Mouse (Mus musculus) stomach, embryonic 14.5 days (tissue): ENCODE results near the gene Tbl2. TPM values are rescaled to one million over a fixed set of nuclear protein-coding genes. Genes with fewer than 3 reads are reported as not detected.

ENCODE experiments used
- ATAC-seq: fragments of 200-750 bp; cut with Nextera tagmentation; 2 replicates; pipeline ENCODE4 v1.8.0; 2017; ENCODE audit warnings: low read depth, moderate TSS enrichment; ENCODE audit not compliant: insufficient number of reproducible peaks, insufficient read depth, low FRiP score
- H3K27ac ChIP-seq: fragments of 300-500 bp; sonication (generic); 2 replicates; pipeline ENCODE4 v1.5.1; 2014; ENCODE audit warnings: mild to moderate bottlenecking, low read length, moderate library complexity, mixed read lengths
- H3K27me3 ChIP-seq: fragments of 300-500 bp; sonication (generic); 2 replicates; pipeline ENCODE4 v1.6.1; 2014; ENCODE audit warnings: low read length, control low read depth, mixed read lengths; ENCODE audit not compliant: control insufficient read depth, insufficient read depth
- H3K36me3 ChIP-seq: fragments of 300-500 bp; sonication (generic); 2 replicates; pipeline ENCODE4 v1.6.1; 2014; ENCODE audit warnings: mild to moderate bottlenecking, control low read depth, low read length, moderate library complexity, mixed read lengths; ENCODE audit not compliant: control insufficient read depth, insufficient read depth
- H3K4me1 ChIP-seq: fragments of 300-500 bp; sonication (generic); 2 replicates; pipeline ENCODE4 v1.6.1; 2014; ENCODE audit warnings: low read length, control low read depth, mixed read lengths; ENCODE audit not compliant: control insufficient read depth, insufficient read depth
- H3K4me2 ChIP-seq: fragments of 300-500 bp; sonication (generic); replicated peaks from 2 replicates; pipeline ENCODE4 v1.6.1; 2014; ENCODE audit warnings: low read depth, low read length, control low read depth
- H3K4me3 ChIP-seq: fragments of 300-500 bp; sonication (generic); 2 replicates; pipeline ENCODE4 v1.5.1; 2014; ENCODE audit warnings: low read depth, low read length, control low read depth
- H3K9ac ChIP-seq: fragments of 300-500 bp; sonication (generic); replicated peaks from 2 replicates; pipeline ENCODE4 v1.6.1; 2014; ENCODE audit warnings: low read depth, mild to moderate bottlenecking, control low read depth, low read length, moderate library complexity, mixed read lengths
- H3K9me3 ChIP-seq: fragments of 300-500 bp; sonication (generic); 2 replicates; pipeline ENCODE4 v1.6.1; 2016; ENCODE audit warnings: low read depth, low read length, control low read depth; ENCODE audit not compliant: control insufficient read depth
- WGBS: fragments of 180-500 bp; shearing (Covaris S2); extraction: QIAGEN DNeasy Blood & Tissue Kit; methylation state at CpG from one replicate; pipeline ENCODE4 v1.1.7; 2014; 5-methylcytosine and 5-hydroxymethylcytosine counted together
- polyA plus RNA-seq: library from polyadenylated mRNA; unstranded; fragments of >200 nt; fragmentation: Nextera tagmentation; extraction: Ambion mirVana; gene quantifications from 2 replicates; pipeline ENCODE4 v1.2.1, GENCODE M21; 2014

Tbl2 gene
- polyA plus RNA-seq, 1 experiment from 2014 or later = 24.8 TPM

DNA sequence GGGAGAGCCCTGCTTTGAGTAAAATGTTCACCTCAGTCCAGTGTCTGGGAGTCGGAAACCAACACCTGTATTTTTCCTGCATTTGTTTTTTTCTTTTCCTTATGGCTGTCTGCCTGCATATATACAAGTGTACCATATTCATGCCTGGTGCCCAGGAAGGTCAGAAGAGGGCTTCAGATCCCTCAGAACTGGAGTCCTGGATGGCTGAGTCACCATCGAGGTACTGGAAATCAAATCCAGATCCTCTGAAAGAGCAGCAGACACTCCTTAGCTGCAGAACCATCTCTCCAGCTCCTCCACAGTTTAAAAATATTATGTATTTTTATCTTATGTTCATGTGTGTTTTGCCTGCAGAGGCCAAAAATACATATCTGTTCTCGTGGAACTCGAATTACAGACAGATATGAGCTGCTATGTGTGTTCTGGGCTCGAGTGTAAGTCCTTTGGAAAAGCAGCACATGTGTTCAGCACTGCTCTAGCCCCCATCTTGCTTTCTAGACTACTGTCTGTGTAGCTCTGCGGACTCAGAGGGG, 22.3 kb downstream of the Tbl2 start:
- Histone ChIP-seq H3K4me3 (no peak overlapping the region), H3K4me1 (0 out of 2 replicates have a peak, but pooled peaks cover 5% of the 10 kb centered on the region), H3K4me2 (no peak overlapping the region), H3K9ac (no peak overlapping the region), H3K27ac (no peak overlapping the region), H3K27me3 (no peaks in the 10 kb centered on the region), H3K36me3 (peaks cover 31% of the 10 kb centered on the region), H3K9me3 (no peaks in the 10 kb centered on the region)
- WGBS = 88% methylated on average over 6 of the region's 6 CpGs
- no peak for ATAC-seq

DNA sequence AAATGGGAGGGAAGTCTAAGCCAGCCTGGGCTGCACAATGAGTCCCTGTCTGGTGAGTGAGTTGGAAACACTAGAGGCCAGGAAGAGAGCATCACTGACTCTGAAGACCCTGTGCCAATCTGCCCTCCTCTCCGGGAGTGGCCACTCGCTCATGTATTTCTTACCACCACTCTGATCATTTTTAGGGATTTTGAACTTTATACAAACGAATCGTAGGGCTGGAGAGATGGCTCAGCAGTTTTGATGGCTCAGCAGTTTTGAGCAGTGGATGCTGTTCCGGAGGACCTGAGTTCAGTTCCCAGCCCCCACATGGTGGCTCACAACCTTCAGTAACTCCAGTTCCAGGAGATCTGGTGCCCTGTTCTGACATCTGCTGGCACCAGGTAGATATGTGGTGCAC, 23.5 kb downstream of the Tbl2 start:
- Histone ChIP-seq H3K27me3 (no peaks in the 10 kb centered on the region), H3K4me3 (no peak overlapping the region), H3K9ac (no peak overlapping the region), H3K27ac (no peak overlapping the region), H3K36me3 (peaks cover 42% of the 10 kb centered on the region), H3K4me1 (0 out of 2 replicates have a peak, but pooled peaks cover 5% of the 10 kb centered on the region), H3K9me3 (no peaks in the 10 kb centered on the region), H3K4me2 (no peak overlapping the region)
- ATAC-seq = no peak
- WGBS = 91% methylated on average over 5 of the region's 5 CpGs

DNA sequence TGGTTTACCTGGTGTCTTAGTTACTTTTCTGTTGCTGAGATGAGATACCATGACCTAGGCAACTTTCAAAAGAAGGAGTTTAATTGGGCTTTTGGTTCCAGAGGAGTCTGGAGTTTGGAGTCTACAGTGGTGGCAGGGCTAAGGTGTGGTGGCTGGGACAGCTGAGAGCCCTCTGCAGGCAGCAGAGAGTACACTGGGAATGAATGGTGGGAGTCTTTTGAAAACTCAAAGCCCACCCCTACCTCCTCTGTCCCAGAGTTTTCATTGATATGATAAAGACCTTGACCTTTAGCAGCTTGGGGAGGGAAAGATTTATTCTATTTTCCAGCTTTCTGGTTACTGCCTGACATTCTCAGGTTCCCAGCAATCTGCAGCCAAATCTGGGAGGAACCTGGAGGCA, 25.6 kb downstream of the Tbl2 start:
- peaks cover 59% of the 10 kb centered on the region for H3K36me3 ChIP-seq
- no peak overlapping the region for H3K9ac ChIP-seq
- no peaks in the 10 kb centered on the region for H3K27me3 ChIP-seq
- no peaks in the 10 kb centered on the region for H3K9me3 ChIP-seq
- no peak overlapping the region for H3K27ac ChIP-seq
- H3K4me2 ChIP-seq = no peak overlapping the region
- ATAC-seq = no peak
- no peaks in the 10 kb centered on the region for H3K4me1 ChIP-seq
- H3K4me3 ChIP-seq = no peak overlapping the region

DNA sequence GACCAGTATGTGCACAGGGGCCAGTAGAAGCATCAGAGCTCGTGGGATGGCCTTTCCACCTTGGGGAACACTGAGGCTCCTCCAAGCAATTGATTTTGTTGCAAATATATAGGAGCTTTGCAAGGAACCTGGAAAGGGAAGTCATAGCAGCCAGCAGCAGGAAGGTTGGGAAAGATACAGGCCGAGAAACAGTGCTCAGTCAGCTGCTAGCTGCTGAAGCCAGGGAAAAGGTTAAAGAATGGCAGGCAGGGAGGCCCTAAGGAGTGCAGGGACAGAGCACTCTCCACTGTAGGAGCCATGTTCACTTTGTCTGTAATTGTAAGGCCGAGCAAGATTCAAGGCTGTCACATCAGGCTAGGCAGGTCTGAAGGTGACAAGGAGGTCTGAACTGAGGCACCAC, 29.1 kb downstream of the Tbl2 start:
- Histone ChIP-seq H3K4me3 (no peak overlapping the region), H3K36me3 (peaks cover 64% of the 10 kb centered on the region), H3K9me3 (no peaks in the 10 kb centered on the region), H3K27ac (no peak overlapping the region), H3K27me3 (no peaks in the 10 kb centered on the region), H3K9ac (no peak overlapping the region), H3K4me1 (0 out of 2 replicates have a peak, but pooled peaks cover 8% of the 10 kb centered on the region), H3K4me2 (no peak overlapping the region)
- no peak for ATAC-seq
- 87% methylated on average over 3 of the region's 3 CpGs for WGBS

DNA sequence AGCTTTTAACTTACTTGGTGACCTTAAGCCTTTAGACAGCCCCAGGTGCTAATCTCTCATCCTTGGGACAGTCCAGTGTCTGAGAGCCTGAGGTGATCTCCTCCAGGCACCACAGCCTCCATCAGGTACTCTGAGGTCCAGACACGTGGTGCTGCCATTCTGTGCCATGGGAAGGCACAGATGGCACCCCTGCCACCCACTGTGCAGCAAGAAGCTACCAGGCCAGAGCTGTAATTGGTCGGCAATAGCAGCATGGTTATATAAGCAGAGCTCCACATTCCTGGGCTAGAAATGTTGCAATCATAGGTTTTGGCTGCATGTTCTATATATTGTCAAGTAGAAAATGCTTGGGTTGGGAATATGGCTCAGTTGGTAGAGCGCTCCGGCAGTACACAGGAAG, 29.5 kb downstream of the Tbl2 start:
- WGBS = 89% methylated on average over 4 of the region's 4 CpGs
- Histone ChIP-seq H3K4me3 (no peak overlapping the region), H3K27ac (no peak overlapping the region), H3K4me1 (0 out of 2 replicates have a peak, but pooled peaks cover 9% of the 10 kb centered on the region), H3K36me3 (peaks cover 59% of the 10 kb centered on the region), H3K4me2 (no peak overlapping the region), H3K27me3 (no peaks in the 10 kb centered on the region), H3K9ac (no peak overlapping the region), H3K9me3 (no peaks in the 10 kb centered on the region)
- no peak for ATAC-seq

DNA sequence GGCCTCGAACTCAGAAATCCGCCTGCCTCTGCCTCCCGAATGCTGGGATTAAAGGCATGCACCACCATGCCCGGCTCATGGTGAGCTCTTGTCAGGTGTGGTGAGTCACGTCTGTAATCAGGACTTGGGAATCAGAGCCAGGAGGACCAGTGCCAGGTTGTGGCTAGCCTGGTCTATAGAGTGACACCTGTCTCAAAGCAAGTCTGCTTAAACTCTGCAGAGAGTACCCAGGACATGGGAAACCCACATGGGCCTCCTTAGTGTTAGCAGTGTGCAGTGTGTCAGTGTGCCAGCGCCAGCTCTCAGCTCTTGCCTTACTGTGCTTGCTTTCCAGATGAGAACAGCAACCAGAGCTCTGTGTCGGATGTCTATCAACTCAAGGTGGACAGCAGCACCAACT, 30.2 kb downstream of the Tbl2 start:
- no peak for ATAC-seq
- Histone ChIP-seq H3K4me2 (no peak overlapping the region), H3K36me3 (peaks cover 58% of the 10 kb centered on the region), H3K9me3 (0 out of 2 replicates have a peak, but pooled peaks cover 2% of the 10 kb centered on the region), H3K4me3 (no peak overlapping the region), H3K27me3 (no peaks in the 10 kb centered on the region), H3K4me1 (0 out of 2 replicates have a peak, but pooled peaks cover 9% of the 10 kb centered on the region), H3K9ac (no peak overlapping the region), H3K27ac (no peak overlapping the region)
- WGBS = 96% methylated on average over 7 of the region's 7 CpGs

DNA sequence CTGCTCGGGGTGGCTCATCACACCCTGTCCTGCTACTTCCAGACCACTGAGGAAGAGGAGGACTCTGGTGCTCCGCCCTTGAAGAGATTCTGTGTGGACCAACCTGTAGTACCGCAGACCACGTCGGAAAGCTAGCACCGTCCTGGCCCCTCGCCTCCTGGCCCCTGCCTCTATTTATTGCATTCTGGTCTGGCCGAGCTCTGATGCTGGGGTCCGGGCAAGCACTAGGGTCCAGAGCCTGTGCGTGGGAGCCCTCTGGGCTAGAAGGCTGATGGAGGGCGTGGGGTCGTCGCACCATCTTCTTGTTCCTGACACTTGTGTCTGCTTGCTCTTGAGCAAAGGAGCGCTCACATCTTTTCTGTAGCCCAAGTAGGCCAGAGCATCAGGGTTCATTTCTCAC, 31.3 kb downstream of the Tbl2 start:
- Histone ChIP-seq H3K36me3 (peaks cover 54% of the 10 kb centered on the region), H3K27me3 (no peaks in the 10 kb centered on the region), H3K9ac (no peak overlapping the region), H3K4me2 (no peak overlapping the region), H3K4me1 (0 out of 2 replicates have a peak, but pooled peaks cover 9% of the 10 kb centered on the region), H3K27ac (no peak overlapping the region), H3K9me3 (0 out of 2 replicates have a peak, but pooled peaks cover 5% of the 10 kb centered on the region), H3K4me3 (no peak overlapping the region)
- 92% methylated on average over 14 of the region's 14 CpGs for WGBS
- no peak for ATAC-seq

DNA sequence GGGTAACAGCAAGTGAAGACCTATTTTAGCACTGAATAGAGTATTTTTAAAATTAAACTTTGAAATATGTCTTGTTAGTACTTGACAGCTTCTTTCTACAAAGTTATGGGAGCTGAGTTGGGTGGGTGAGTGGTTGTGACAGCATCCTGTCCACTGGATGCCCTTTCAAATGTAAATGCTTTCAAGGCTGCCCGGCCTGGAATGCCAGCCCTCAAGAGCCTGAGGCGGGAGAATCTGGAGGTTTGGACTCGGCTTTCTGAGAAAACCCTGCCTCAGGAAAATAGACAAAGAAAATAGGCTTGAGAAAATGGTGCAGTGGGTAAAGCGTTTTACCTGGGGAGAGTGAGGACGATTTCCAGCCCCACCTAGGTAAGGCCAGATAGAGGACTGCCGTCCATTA, 32.3 kb downstream of the Tbl2 start:
- H3K36me3 ChIP-seq = peaks cover 53% of the 10 kb centered on the region
- H3K9me3 ChIP-seq = 0 out of 2 replicates have a peak, but pooled peaks cover 5% of the 10 kb centered on the region
- H3K4me2 ChIP-seq = no peak overlapping the region
- H3K27me3 ChIP-seq = no peaks in the 10 kb centered on the region
- no peak overlapping the region for H3K9ac ChIP-seq
- H3K4me3 ChIP-seq = no peak overlapping the region
- no peak overlapping the region for H3K27ac ChIP-seq
- no peak for ATAC-seq
- WGBS = 83% methylated on average over 6 of the region's 6 CpGs
- 0 out of 2 replicates have a peak, but pooled peaks cover 9% of the 10 kb centered on the region for H3K4me1 ChIP-seq
